Mouse (Mus musculus) liver, embryonic 14.5 days (tissue): ENCODE measurements around the gene Wipf1.

Experiments used
- CTCF ChIP-seq: IDR thresholded peaks from 2 replicates; pipeline ENCODE4 v1.5.1; 2016; ENCODE audit warnings: antibody characterized with exemption, low read depth, control low read depth
- EP300 ChIP-seq: IDR thresholded peaks from 2 replicates; pipeline ENCODE4 v1.6.1; 2016; ENCODE audit warnings: antibody characterized with exemption, low read depth

DNA sequence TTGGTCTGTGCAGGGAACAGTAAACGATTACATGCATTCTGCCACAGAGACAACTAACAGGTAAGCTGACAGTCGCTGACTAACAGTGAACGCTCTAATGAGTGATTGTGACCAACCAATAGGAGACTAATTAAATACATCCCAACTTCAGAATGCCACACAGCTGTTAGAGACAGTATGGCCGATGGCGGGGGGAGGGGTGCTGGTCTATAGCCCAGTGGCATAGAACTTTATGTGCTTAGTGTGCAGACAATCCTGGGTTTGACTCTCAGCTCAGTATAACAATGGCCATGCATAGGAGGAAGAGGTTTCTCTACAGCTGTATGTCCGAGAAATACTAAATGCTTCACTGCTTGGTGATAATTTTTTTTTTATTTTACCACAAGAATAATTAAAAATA lies 7.2 kb downstream of the Wipf1 start:
- TF ChIP-seq CTCF = no peak
- no peak for TF ChIP-seq EP300
